Mouse (Mus musculus) MEL (cell line): ENCODE results near the gene Fam167b. TPM values are rescaled to one million over a fixed set of nuclear protein-coding genes. Genes with fewer than 3 reads are reported as not detected.
A peak's percentile ranks its signal among the peaks of the same experiment; 100 is the strongest.

Source experiments
- DNase-seq: peaks from one replicate; pipeline ENCODE4 v3.0.0; 2011; ENCODE audit warnings: low read depth, low spot score
- H3K27ac ChIP-seq: 2 replicates; pipeline ENCODE4 v1.5.1; 2012; ENCODE audit warnings: low read depth, mild to moderate bottlenecking, control low read depth, low read length, moderate library complexity; ENCODE audit not compliant: control insufficient read depth
- H3K27me3 ChIP-seq, 2 experiments: fragments of 150-350 bp in 1 of 2; sonication (generic) in 1 of 2; 2 replicates each; pipeline ENCODE4 v1.6.1; 2012; ENCODE audit warnings: low read length in 2 of 2, mild to moderate bottlenecking in 2 of 2, improper control_type of control experiment in 1 of 2, moderate library complexity in 1 of 2; ENCODE audit not compliant: insufficient read depth in 2 of 2, control insufficient read depth in 1 of 2
- H3K36me3 ChIP-seq, 2 experiments: 2 replicates each; pipeline ENCODE4 v1.6.1; 2012 to 2014; ENCODE audit warnings: low read length in 2 of 2, improper control_type of control experiment in 1 of 2, inconsistent platforms in 1 of 2, mild to moderate bottlenecking in 1 of 2; ENCODE audit not compliant: insufficient read depth in 2 of 2, control insufficient read depth in 1 of 2
- H3K4me1 ChIP-seq, 2 experiments: fragments of 150-350 bp in 1 of 2; sonication (generic) in 1 of 2; 2 replicates each; pipeline ENCODE4 v1.6.1; 2012; ENCODE audit warnings: low read length in 2 of 2, improper control_type of control experiment in 1 of 2, mild to moderate bottlenecking in 1 of 2; ENCODE audit not compliant: insufficient read depth in 2 of 2, control insufficient read depth in 1 of 2
- H3K4me3 ChIP-seq, 2 experiments: fragments of 150-350 bp in 1 of 2; sonication (generic) in 1 of 2; 2 replicates each; pipeline ENCODE4 v1.5.1; 2012; ENCODE audit warnings: low read depth in 2 of 2, low read length in 2 of 2, mild to moderate bottlenecking in 2 of 2, moderate library complexity in 2 of 2, control low read depth in 1 of 2, improper control_type of control experiment in 1 of 2; ENCODE audit not compliant: control insufficient read depth in 1 of 2, insufficient read depth in 1 of 2
- H3K79me2 ChIP-seq: 2 replicates; pipeline ENCODE4 v1.6.1; 2012; ENCODE audit warnings: mild to moderate bottlenecking, low read length, moderate library complexity; ENCODE audit not compliant: control insufficient read depth, poor library complexity, insufficient read depth
- H3K9ac ChIP-seq: 2 replicates; pipeline ENCODE4 v1.6.1; 2012; ENCODE audit warnings: low read depth, mild to moderate bottlenecking, control low read depth, low read length, moderate library complexity; ENCODE audit not compliant: control insufficient read depth, poor library complexity, severe bottlenecking
- H3K9me3 ChIP-seq: fragments of 150-350 bp; sonication (generic); replicated peaks from 2 replicates; pipeline ENCODE4 v1.6.1; 2012; ENCODE audit warnings: mild to moderate bottlenecking, low read length, improper control_type of control experiment, moderate library complexity; ENCODE audit not compliant: insufficient read depth
- BHLHE40 ChIP-seq: IDR thresholded peaks from 2 replicates; pipeline ENCODE4 v1.6.1; 2012; ENCODE audit warnings: low read depth, mild to moderate bottlenecking, inconsistent platforms, low read length, improper control_type of control experiment, borderline replicate concordance
- CHD1 ChIP-seq: IDR thresholded peaks from 2 replicates; pipeline ENCODE4 v1.6.1; 2012; ENCODE audit warnings: low read depth, mild to moderate bottlenecking, inconsistent platforms, low read length, improper control_type of control experiment
- CHD2 ChIP-seq: IDR thresholded peaks from 2 replicates; pipeline ENCODE4 v1.6.1; 2011; ENCODE audit warnings: low read length, improper control_type of control experiment
- CTCF ChIP-seq, 3 experiments: IDR thresholded peaks in 2 of 3; conservative IDR thresholded peaks in 1 of 3; 2 replicates each; pipeline ENCODE4 v1.5.1; 2011 to 2012; ENCODE audit warnings: low read length in 3 of 3, low read depth in 2 of 3, mild to moderate bottlenecking in 2 of 3, improper control_type of control experiment in 1 of 3, inconsistent platforms in 1 of 3, mixed read lengths in 1 of 3, moderate library complexity in 1 of 3; ENCODE audit not compliant: control insufficient read depth in 1 of 3, insufficient read depth in 1 of 3, poor library complexity in 1 of 3, severe bottlenecking in 1 of 3
- E2F4 ChIP-seq: IDR thresholded peaks from 2 replicates; pipeline ENCODE4 v1.6.1; 2011; ENCODE audit warnings: low read depth, low read length, improper control_type of control experiment, borderline replicate concordance
- ELF1 ChIP-seq: IDR thresholded peaks from 2 replicates; pipeline ENCODE4 v1.6.1; 2014; ENCODE audit warnings: low read depth, mild to moderate bottlenecking, inconsistent platforms, low read length, improper control_type of control experiment, moderate library complexity
- ETS1 ChIP-seq: IDR thresholded peaks from 2 replicates; pipeline ENCODE4 v1.6.1; 2012; ENCODE audit warnings: low read depth, mild to moderate bottlenecking, inconsistent platforms, low read length, improper control_type of control experiment, moderate library complexity
- JUND ChIP-seq: IDR thresholded peaks from 2 replicates; pipeline ENCODE4 v1.6.1; 2011; ENCODE audit warnings: low read depth, mild to moderate bottlenecking, improper control_type of control experiment, low read length
- KAT2A ChIP-seq: conservative IDR thresholded peaks from 2 replicates; pipeline ENCODE4 v1.6.1; 2012; ENCODE audit warnings: low read depth, low read length, improper control_type of control experiment, inconsistent platforms
- MAFK ChIP-seq: IDR thresholded peaks from 2 replicates; pipeline ENCODE4 v1.6.1; 2011; ENCODE audit warnings: low read depth, mild to moderate bottlenecking, low read length, improper control_type of control experiment, borderline replicate concordance
- MAX ChIP-seq: IDR thresholded peaks from 2 replicates; pipeline ENCODE4 v1.6.1; 2011; ENCODE audit warnings: low read length, improper control_type of control experiment
- MXI1 ChIP-seq: IDR thresholded peaks from 2 replicates; pipeline ENCODE4 v1.6.1; 2011; ENCODE audit warnings: mild to moderate bottlenecking, low read depth, low read length, improper control_type of control experiment
- MYB ChIP-seq: IDR thresholded peaks from 2 replicates; pipeline ENCODE4 v1.6.1; 2011; ENCODE audit warnings: mild to moderate bottlenecking, low read depth, low read length, improper control_type of control experiment
- MYC ChIP-seq: IDR thresholded peaks from 2 replicates; pipeline ENCODE4 v1.6.1; 2011; ENCODE audit warnings: low read depth, mild to moderate bottlenecking, low read length, improper control_type of control experiment, moderate library complexity
- NELFE ChIP-seq: IDR thresholded peaks from 2 replicates; pipeline ENCODE4 v1.6.1; 2011; ENCODE audit warnings: low read depth, low read length, improper control_type of control experiment
- POLR2A ChIP-seq, 2 experiments: IDR thresholded peaks; 2 replicates each; pipeline ENCODE4 v1.6.1; 2011 to 2012; ENCODE audit warnings: low read length in 2 of 2, mild to moderate bottlenecking in 2 of 2, control low read depth in 1 of 2, improper control_type of control experiment in 1 of 2, low read depth in 1 of 2, moderate library complexity in 1 of 2; ENCODE audit not compliant: control insufficient read depth in 1 of 2, insufficient read depth in 1 of 2, poor library complexity in 1 of 2
- POLR2AphosphoS2 ChIP-seq: IDR thresholded peaks from 2 replicates; pipeline ENCODE4 v1.6.1; 2011; ENCODE audit warnings: low read length, improper control_type of control experiment
- POLR2AphosphoS5 ChIP-seq: IDR thresholded peaks from 2 replicates; pipeline ENCODE4 v1.6.1; 2012; ENCODE audit warnings: low read depth, borderline replicate concordance, mild to moderate bottlenecking, inconsistent platforms, low read length, moderate library complexity, mixed read lengths
- RCOR1 ChIP-seq: IDR thresholded peaks from 2 replicates; pipeline ENCODE4 v1.6.1; 2012; ENCODE audit warnings: low read depth, mild to moderate bottlenecking, inconsistent platforms, low read length, improper control_type of control experiment
- TAL1 ChIP-seq: IDR thresholded peaks from 2 replicates; pipeline ENCODE4 v1.6.1; 2012; ENCODE audit warnings: mild to moderate bottlenecking, inconsistent platforms, low read length, moderate library complexity, mixed read lengths
- TBP ChIP-seq: IDR thresholded peaks from 2 replicates; pipeline ENCODE4 v1.8.0; 2011; ENCODE audit warnings: low read depth, low read length, improper control_type of control experiment
- TCF12 ChIP-seq: IDR thresholded peaks from 2 replicates; pipeline ENCODE4 v1.6.1; 2014; ENCODE audit warnings: low read depth, mild to moderate bottlenecking, inconsistent platforms, low read length, improper control_type of control experiment, moderate library complexity
- USF2 ChIP-seq, 2 experiments: IDR thresholded peaks; 2 replicates each; pipeline ENCODE4 v1.6.1; 2011 to 2012; ENCODE audit warnings: improper control_type of control experiment in 2 of 2, low read length in 2 of 2, borderline replicate concordance in 1 of 2, inconsistent platforms in 1 of 2, low read depth in 1 of 2, mild to moderate bottlenecking in 1 of 2; ENCODE audit not compliant: insufficient read depth in 1 of 2
- ZC3H11A ChIP-seq: IDR thresholded peaks from 2 replicates; pipeline ENCODE4 v1.6.1; 2012; ENCODE audit warnings: low read depth, mild to moderate bottlenecking, inconsistent platforms, low read length, improper control_type of control experiment
- polyA plus RNA-seq, 2 experiments: library from polyadenylated mRNA; stranded (reverse) in 1 of 2; unstranded in 1 of 2; fragments of >175 nt in 1 of 2; fragments of >200 nt in 1 of 2; gene quantifications; 2 replicates each; pipeline versions ENCODE4 v1.2.1 to v1.2.4; 2012; ENCODE audit warnings: low replicate concordance in 2 of 2, low read depth in 1 of 2; ENCODE audit not compliant: insufficient read length in 2 of 2, insufficient read depth in 1 of 2, missing spikeins in 1 of 2
- total RNA-seq: library from RNA; depleted of rRNA; stranded (reverse); fragments of 300-350 nt; gene quantifications from 2 replicates; pipeline ENCODE4 v1.2.3, GENCODE M21; 2012

Gene Fam167b
- total and polyA plus RNA-seq, 3 experiments: not detected

DNA sequence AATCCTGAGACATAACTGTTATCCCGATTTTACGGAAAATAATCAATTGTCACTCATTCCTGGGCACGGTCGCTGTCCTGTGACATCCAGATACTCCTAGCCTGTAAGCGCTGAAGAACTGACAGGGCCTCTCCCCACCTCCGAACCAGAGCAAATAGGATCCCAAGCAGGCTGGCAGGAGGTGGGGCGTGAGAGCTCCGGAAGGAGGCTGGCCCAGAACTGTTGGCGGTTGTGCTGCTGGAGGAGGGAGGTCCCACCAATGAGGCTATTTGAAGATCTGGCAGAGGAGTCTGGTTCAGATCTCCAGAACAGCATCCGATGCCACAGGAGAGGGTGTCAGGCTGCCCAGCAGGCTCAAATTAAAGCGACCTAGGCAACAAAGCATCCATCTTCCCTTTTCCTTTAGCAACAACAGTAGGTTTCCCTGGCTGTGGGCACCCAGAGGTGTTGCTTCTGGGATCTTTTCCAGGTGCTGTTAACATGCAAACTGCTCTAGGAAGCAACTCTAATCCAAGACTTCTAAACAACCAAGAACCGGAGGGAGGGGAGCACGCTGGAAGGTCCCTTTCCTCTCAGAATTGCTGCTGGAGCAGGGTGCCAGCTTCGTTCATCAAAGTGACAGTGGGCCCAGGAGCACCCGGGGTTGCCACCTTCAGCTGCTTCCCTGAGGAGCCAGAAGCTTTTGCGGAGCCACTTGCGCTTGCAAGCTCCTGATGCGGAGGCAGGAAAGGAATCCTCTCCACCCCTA, 46.1 kb upstream of the Fam167b start (continued):
- TF ChIP-seq ETS1: no peak
- no peak for TF ChIP-seq CHD1
- TF ChIP-seq TBP: 0 out of 2 replicates have a peak, but pooled peaks have one; percentile 19

GRCm38 (mm10) chr4:129623681-129624091, 45.3 kb upstream of the Fam167b start, which contains the start of gene Ccdc28b:
Gene Ccdc28b, minus strand, starts transcription at chr4:129623947.
- Histone ChIP-seq H3K4me1 (peaks cover 3 to 17% of the 10 kb centered on the region in 2 experiments; a peak in 3 of 4 replicates), H3K9me3 (no peaks in the 10 kb centered on the region), H3K9ac (peak within 1 kb of the TSS; percentile 77), H3K79me2 (no peaks in the 10 kb centered on the region; the same call in 1 of the 2 replicates), H3K36me3 (peaks cover 0 to 9% of the 10 kb centered on the region in 2 experiments), H3K27ac (peak within 1 kb of the TSS; percentile 89), H3K4me3 (peak within 1 kb of the TSS; percentile 68 to 73), H3K27me3 (no peaks in the 10 kb centered on the region)
- TF ChIP-seq MAX: no peak
- no peak for TF ChIP-seq TAL1
- TF ChIP-seq RCOR1: no peak
- TF ChIP-seq CTCF (IDR thresholded peaks at IDR 0.05 in 2 of 3, conservative IDR thresholded peaks at IDR 0.05 in 1 of 3; ENCODE audit: control insufficient read depth in 1 of 3, insufficient read depth in 1 of 3, low read depth in 2 of 3, low read length in 3 of 3, poor library complexity in 1 of 3, severe bottlenecking in 1 of 3): no peak
- TF ChIP-seq MXI1: peak; percentile 3; the same call in 1 of the 2 replicates
- TF ChIP-seq KAT2A: no peak
- TF ChIP-seq NELFE: peak; percentile 10; the same call in 1 of the 2 replicates
- no peak for TF ChIP-seq MYB
- TF ChIP-seq TBP: peak; percentile 4; the same call in 1 of the 2 replicates
- no peak for TF ChIP-seq USF2 (IDR thresholded peaks at IDR 0.05; ENCODE audit: borderline replicate concordance in 1 of 2, insufficient read depth in 1 of 2, low read depth in 1 of 2, low read length in 2 of 2)
- TF ChIP-seq MYC: no peak
- TF ChIP-seq POLR2A (IDR thresholded peaks at IDR 0.05; ENCODE audit: control insufficient read depth in 1 of 2, insufficient read depth in 1 of 2, low read depth in 1 of 2, low read length in 2 of 2, poor library complexity in 1 of 2): no peak
- TF ChIP-seq POLR2AphosphoS5: no peak
- TF ChIP-seq E2F4: no peak
- no peak for TF ChIP-seq ELF1
- no peak for TF ChIP-seq POLR2AphosphoS2
- TF ChIP-seq BHLHE40: no peak
- TF ChIP-seq JUND: no peak
- peak; percentile 24; the same call in 1 of the 2 replicates for TF ChIP-seq TCF12
- TF ChIP-seq ZC3H11A: no peak
- no peak for TF ChIP-seq CHD2
- no peak for TF ChIP-seq CHD1
- no peak for TF ChIP-seq MAFK
- DNase-seq: peak; percentile 75
